Mouse (Mus musculus) embryonic facial prominence, embryonic 10.5 days (tissue): ENCODE measurements at regions not wholly inside any gene's neighbourhood (a gene's known extent, or its start where the extent isn't known, plus 50 kb on each side); places are given as distances from the start of the nearest gene placed in this dataset.
A peak's percentile ranks its signal among the peaks of the same experiment; 100 is the strongest.

Source experiments
- DNase-seq: peaks from one replicate; pipeline ENCODE4 v3.0.0-alpha.2; 2017; ENCODE audit warnings: low spot score
- H3K27ac ChIP-seq: fragments of 300-500 bp; sonication (generic); replicated peaks from 2 replicates; pipeline ENCODE4 v1.5.1; 2016; ENCODE audit warnings: mild to moderate bottlenecking
- H3K27me3 ChIP-seq: fragments of 300-500 bp; sonication (generic); replicated peaks from 2 replicates; pipeline ENCODE4 v1.6.1; 2016; ENCODE audit warnings: low read depth, mild to moderate bottlenecking; ENCODE audit not compliant: poor library complexity, severe bottlenecking
- H3K36me3 ChIP-seq: fragments of 300-500 bp; sonication (generic); replicated peaks from 2 replicates; pipeline ENCODE4 v1.6.1; 2016; ENCODE audit warnings: mild to moderate bottlenecking, moderate library complexity
- H3K4me1 ChIP-seq: fragments of 300-500 bp; sonication (generic); 2 replicates; pipeline ENCODE4 v1.6.1; 2016
- H3K4me3 ChIP-seq: fragments of 300-500 bp; sonication (generic); 2 replicates; pipeline ENCODE4 v1.5.1; 2016; ENCODE audit warnings: mild to moderate bottlenecking, moderate library complexity
- H3K9me3 ChIP-seq: fragments of 300-500 bp; sonication (generic); 2 replicates; pipeline ENCODE4 v1.6.1; 2016; ENCODE audit warnings: mild to moderate bottlenecking
- WGBS: fragments of 180-500 bp; shearing (Covaris S2); methylation state at CpG from one replicate; pipeline ENCODE4 v1.1.7; 2016; 5-methylcytosine and 5-hydroxymethylcytosine counted together

DNA sequence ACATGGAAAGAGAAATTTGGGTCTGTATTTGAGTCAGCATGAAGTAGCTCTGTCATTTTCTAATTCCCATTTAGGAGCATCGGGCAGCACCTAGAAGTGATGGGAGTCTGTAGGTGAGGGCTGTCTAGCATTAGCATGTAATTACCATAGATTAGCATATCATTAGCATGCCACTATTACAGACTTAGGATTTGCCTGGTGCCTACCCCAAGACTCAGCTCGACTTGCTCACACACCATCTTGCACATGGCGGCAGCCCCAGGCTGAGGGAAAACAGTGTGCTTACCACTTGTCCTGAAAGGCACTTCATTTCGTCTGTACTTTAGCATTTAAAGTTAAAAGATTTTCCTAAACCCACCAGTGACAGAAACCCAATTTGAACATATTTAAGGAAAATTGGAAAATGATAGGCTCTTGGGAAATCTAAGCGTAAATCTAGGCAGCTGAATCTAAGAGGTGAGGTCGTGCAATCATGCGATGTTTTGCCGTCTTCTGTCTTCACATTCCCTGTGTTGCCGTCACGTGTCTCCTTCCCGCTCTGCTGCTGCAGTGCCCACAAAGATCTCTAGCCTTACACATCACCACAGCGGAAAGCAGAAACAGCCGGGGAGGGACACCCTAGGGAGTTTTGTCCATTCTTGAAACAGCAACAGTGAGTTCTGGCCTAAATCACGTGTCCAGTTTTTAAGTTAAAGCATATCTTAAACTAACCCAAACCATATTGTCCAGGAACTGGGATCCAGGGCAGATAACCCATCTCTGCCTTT, 101.2 kb upstream of the Tsc22d1 start:
- Histone ChIP-seq H3K36me3 (no peaks in the 10 kb centered on the region), H3K9me3 (no peaks in the 10 kb centered on the region), H3K4me1 (peaks cover 23% of the 10 kb centered on the region), H3K4me3 (no peak overlapping the region), H3K27me3 (no peaks in the 10 kb centered on the region), H3K27ac (no peak overlapping the region)
- 67% methylated on average over 14 of the region's 14 CpGs for WGBS
- peak; percentile 39 for DNase-seq

DNA sequence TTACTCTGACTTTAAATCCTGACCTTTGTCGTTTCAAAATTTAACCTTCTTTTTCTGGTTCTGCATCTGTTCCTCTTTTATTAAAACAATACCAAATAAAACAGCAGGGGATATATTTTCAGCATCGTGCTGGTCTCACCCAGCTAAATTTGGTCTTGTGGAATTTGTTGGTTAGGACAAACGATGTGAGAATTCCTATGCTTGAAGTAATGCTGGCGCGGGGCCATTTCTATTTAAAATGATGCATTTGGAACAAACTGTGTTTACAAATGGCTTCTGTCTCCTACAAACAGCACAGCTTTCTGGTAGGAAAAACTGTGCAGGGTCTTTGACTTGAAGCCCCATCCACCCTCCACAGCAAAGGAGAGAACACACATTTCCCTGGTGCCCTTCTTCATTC, 96.3 kb upstream of the Tsc22d1 start:
- Histone ChIP-seq H3K27ac (no peak overlapping the region), H3K36me3 (no peaks in the 10 kb centered on the region), H3K9me3 (no peaks in the 10 kb centered on the region), H3K4me1 (peaks cover 11% of the 10 kb centered on the region), H3K4me3 (no peak overlapping the region), H3K27me3 (no peaks in the 10 kb centered on the region)
- DNase-seq: no peak
- 86% methylated on average over 5 of the region's 5 CpGs for WGBS

DNA sequence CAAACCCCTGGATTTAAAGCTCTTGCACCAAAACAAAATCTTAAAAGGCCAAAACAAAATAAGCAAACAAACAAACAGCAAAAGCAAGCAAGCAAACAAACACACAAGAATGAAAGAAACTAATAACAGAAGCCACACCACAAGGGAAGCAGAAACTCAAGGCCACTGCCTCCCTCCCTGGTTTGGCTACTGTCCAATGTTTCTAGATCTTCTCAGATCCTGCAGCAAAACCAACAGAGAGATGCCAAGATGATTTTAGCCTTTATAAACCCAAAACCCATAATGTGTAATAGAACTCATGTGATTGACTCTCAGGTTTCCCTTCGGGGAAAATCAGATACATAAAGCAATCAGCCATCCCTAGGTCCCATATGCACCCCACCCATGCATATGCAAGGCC, 90.5 kb upstream of the Tsc22d1 start:
- Histone ChIP-seq H3K27ac (no peak overlapping the region), H3K4me1 (0 out of 2 replicates have a peak, but pooled peaks cover 4% of the 10 kb centered on the region), H3K4me3 (no peak overlapping the region), H3K36me3 (no peaks in the 10 kb centered on the region), H3K27me3 (no peaks in the 10 kb centered on the region), H3K9me3 (no peaks in the 10 kb centered on the region)
- no peak for DNase-seq
- WGBS: 90% methylated on average over 1 of the region's 1 CpGs

DNA sequence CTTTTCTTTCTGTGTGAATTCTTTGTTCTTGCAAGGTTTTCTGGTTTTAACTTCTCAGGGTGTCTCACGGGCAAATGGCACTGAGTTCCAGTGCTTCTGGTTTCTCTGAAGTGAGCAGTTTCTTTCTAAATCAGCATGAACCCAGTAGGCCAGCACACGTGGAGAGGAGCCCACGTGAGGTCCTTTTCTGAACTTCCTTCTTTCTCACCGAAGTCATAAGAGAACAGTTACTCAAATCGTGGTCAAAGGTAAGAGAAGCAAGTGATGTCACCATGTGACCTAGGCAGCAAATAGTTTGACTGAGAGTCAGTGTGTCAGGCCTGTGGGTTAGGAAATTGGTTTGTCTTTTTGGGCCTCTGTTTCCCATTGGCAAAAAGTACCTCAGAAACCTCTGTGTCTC, 84.8 kb upstream of the Tsc22d1 start:
- no peak for DNase-seq
- H3K9me3 ChIP-seq: no peaks in the 10 kb centered on the region
- no peak overlapping the region for H3K27ac ChIP-seq
- 0 out of 2 replicates have a peak, but pooled peaks cover 3% of the 10 kb centered on the region for H3K4me1 ChIP-seq
- 84% methylated on average over 5 of the region's 5 CpGs for WGBS
- H3K27me3 ChIP-seq: no peaks in the 10 kb centered on the region
- H3K4me3 ChIP-seq: no peak overlapping the region
- no peaks in the 10 kb centered on the region for H3K36me3 ChIP-seq

DNA sequence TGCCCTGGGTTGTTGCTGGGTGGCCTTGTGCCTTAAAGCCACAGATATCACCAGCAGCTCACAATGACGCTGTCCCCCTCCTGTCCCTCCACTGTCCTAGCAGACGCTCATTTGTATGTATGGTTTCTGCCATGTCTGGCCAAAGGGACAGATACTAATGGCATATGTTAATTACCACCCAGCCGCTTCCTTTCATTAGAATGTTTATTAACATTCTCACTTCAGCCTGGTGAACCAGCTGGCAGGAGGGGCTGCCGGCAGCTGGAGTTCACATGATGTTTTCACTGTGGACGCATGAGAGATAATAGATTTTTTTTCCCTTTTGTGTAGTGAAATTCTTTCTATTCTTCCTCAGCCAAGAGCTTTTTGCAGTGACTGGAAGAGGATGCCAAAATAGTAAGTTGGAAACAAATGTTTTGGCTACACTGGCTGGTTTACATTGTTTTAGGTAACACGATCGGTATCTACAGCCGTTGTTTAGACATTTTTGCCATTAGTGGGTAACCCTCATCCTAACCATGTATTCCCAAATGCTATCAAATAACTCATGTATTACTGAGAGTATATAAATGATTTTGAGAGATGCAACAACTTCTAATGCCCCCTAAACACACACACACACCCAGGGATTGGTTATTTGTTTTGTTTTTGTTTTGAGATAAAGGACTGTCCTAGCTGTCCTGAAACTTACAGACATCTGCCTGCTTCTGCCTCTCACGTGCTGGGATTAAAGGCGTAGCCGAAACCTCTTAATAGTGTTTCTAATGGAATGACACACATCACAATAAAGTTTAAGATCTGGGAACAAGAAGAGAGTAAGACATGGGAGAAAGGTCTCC, 83.0 kb upstream of the Tsc22d1 start:
- DNase-seq: no peak
- 71% methylated on average over 11 of the region's 11 CpGs for WGBS
- H3K27me3 ChIP-seq: no peaks in the 10 kb centered on the region
- 0 out of 2 replicates have a peak, but pooled peaks cover 3% of the 10 kb centered on the region for H3K4me1 ChIP-seq
- no peaks in the 10 kb centered on the region for H3K36me3 ChIP-seq
- no peak overlapping the region for H3K27ac ChIP-seq
- H3K9me3 ChIP-seq: no peaks in the 10 kb centered on the region
- H3K4me3 ChIP-seq: no peak overlapping the region

DNA sequence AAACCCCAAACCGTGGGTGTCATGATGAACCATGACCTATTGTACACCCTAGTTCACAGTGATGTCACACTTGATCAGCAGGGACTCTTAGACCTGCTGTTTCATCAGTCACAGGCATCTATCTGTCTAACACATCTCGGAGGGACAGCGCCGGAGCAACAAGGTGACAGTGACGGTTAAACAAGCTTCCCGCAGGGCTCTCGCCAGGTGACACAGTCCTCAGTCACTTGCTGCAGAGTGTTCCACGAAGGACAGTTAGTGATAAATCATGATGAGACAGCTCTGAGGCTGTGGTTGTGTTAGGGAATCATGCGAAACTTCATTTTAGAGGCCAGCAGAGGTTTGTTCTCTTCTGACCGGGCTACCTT, 82.4 kb upstream of the Tsc22d1 start:
- 82% methylated on average over 10 of the region's 10 CpGs for WGBS
- Histone ChIP-seq H3K4me1 (0 out of 2 replicates have a peak, but pooled peaks cover 3% of the 10 kb centered on the region), H3K27ac (no peak overlapping the region), H3K27me3 (no peaks in the 10 kb centered on the region), H3K4me3 (no peak overlapping the region), H3K36me3 (no peaks in the 10 kb centered on the region), H3K9me3 (no peaks in the 10 kb centered on the region)
- no peak for DNase-seq

DNA sequence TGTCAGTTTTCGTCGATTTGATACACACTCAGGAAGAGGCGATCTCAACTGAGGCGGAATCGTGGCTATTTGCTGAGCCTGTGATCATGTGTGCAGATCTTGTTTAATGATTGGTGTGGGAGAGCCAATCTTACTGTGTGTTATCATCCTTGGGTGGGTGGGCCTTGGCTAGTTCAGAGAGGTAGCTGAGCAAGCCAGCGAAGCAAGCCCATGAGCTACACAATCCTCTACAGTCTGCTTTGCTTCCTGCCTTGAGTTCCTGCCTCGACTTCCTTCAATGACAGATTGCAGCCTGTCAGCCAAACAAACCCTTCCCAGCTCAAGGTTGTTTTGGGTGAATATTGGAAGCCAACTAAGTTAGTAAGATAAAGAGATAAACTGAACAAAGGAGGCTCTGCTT, 74.0 kb upstream of the Tsc22d1 start:
- no peak overlapping the region for H3K4me3 ChIP-seq
- peaks cover 7% of the 10 kb centered on the region; the same call in 1 of the 2 replicates for H3K4me1 ChIP-seq
- no peaks in the 10 kb centered on the region for H3K27me3 ChIP-seq
- H3K9me3 ChIP-seq: no peaks in the 10 kb centered on the region
- WGBS: 90% methylated on average over 7 of the region's 7 CpGs
- H3K36me3 ChIP-seq: no peaks in the 10 kb centered on the region
- H3K27ac ChIP-seq: no peak overlapping the region
- DNase-seq: no peak

DNA sequence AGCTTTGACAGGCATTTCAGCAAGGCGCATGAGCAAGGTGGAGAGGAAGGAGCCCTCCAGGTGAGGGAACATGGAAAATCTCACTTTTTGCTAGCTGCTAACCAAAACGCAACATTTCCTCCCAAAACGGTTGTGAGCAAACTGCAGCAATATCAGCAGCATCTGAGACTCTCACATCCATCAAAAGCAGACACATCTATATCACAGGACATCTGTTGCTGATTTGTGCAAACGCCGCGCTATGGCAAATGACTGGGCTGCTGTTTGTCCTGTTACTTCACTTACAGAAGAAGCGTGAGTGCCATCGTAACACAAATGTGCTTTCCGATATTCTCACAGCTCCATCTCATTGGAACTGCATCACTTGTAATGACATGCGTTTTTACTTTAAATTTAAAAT, 73.5 kb upstream of the Tsc22d1 start:
- Histone ChIP-seq H3K9me3 (no peaks in the 10 kb centered on the region), H3K4me3 (no peak overlapping the region), H3K4me1 (peaks cover 7% of the 10 kb centered on the region; the same call in 1 of the 2 replicates), H3K27ac (no peak overlapping the region), H3K36me3 (no peaks in the 10 kb centered on the region), H3K27me3 (no peaks in the 10 kb centered on the region)
- 74% methylated on average over 10 of the region's 10 CpGs for WGBS
- no peak for DNase-seq

DNA sequence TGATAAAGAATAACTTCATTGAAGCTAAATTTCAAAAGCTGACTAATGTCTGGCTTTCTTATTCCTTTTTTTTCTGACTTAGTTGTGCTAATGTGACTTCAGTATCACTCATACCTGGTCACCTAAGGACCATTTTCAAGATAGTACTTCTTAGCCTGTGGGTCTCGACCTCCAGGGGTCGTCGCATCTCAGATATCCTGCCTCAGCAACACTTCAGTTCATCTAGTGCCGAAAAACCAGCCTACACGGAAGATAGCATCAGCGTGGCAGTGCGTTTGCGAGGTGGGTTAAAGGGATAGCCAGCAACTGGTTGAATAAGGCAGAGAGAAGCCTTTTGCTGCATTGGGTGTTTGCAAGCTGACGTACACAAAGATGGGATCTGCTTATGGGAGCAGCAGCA, 62.9 kb upstream of the Tsc22d1 start:
- DNase-seq: no peak
- H3K9me3 ChIP-seq: no peaks in the 10 kb centered on the region
- 59% methylated on average over 9 of the region's 9 CpGs for WGBS

DNA sequence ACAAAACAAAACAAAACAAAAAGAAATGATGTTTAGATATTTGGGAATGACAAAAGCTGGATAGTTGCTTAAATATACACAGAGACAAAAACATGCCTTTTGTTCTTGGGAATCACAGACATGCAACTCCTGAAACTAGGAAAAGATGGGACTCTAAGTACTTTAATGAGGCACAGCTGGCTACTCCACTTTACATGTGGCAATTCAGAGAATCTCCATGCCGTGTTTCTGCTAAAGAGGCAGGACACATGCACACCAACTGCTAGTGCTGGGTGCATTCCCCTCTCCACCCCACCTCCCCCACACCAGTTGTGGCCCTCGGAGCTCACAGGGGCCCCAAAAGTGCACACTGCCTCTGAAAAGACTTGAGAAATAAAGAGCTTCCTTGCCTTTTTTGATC, 58.6 kb upstream of the Tsc22d1 start:
- no peaks in the 10 kb centered on the region for H3K36me3 ChIP-seq
- H3K9me3 ChIP-seq: peaks cover 6% of the 10 kb centered on the region
- WGBS: 48% methylated on average over 2 of the region's 2 CpGs
- peak overlapping the region; percentile 59; the same call in 1 of the 2 replicates for H3K27ac ChIP-seq
- peaks cover 5% of the 10 kb centered on the region for H3K4me1 ChIP-seq
- H3K27me3 ChIP-seq: no peaks in the 10 kb centered on the region
- H3K4me3 ChIP-seq: no peak overlapping the region
- no peak for DNase-seq

More for the DNA sequence above, 62.9 kb upstream of the Tsc22d1 start:
- Histone ChIP-seq H3K27ac (no peak overlapping the region), H3K27me3 (no peaks in the 10 kb centered on the region), H3K36me3 (no peaks in the 10 kb centered on the region), H3K4me1 (peaks cover 5% of the 10 kb centered on the region), H3K4me3 (no peak overlapping the region)

DNA sequence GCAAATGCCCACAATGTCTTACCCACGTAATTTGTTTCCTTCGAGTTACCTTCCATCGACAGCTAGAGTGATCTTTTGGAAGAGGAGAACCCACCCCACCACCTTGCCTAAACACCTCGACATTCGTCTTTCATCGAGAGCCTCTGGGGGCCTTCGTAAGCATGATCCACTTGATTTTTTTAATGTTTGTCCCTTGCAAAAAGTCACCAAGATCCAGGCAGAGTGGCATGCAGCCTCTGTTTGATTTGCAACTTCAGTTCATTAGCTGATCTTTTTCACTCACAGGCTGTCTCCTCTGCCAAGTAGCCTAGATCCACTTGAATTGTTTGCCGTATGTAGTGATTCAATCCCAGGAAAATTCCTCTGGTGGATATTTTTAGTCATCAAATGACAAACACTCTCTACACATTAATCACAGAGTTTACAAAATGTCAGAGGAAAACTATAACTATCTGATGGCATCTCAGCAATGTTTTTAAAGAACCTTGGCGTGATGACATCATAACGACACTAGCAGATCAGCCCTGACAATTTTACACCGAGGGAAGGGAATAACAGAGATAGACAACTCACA, 54.8 kb upstream of the Tsc22d1 start:
- Histone ChIP-seq H3K36me3 (no peaks in the 10 kb centered on the region), H3K27ac (no peak overlapping the region), H3K9me3 (peaks cover 6% of the 10 kb centered on the region), H3K4me1 (peaks cover 12% of the 10 kb centered on the region), H3K27me3 (no peaks in the 10 kb centered on the region), H3K4me3 (no peak overlapping the region)
- no peak for DNase-seq
- 91% methylated on average over 11 of the region's 11 CpGs for WGBS

DNA sequence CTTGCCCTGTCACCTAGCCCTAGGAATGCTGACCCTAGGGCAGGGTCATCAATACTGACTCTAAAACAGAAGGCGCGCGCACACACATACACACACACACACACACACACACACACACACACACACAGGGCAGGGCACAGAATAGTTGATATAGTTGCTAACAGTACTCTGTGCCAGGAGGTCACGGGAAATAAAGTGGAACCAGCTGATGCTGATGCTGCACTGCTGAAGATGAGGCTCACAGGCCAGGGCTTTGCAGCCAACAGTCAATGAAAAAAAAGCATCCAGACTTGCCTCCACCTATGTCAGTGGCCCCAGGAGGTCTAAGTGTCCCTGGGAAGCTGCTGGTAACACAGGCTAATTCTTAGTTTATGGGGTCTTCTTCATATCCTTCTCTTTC, 50.7 kb upstream of the Tsc22d1 start:
- H3K4me3 ChIP-seq: no peak overlapping the region
- no peaks in the 10 kb centered on the region for H3K27me3 ChIP-seq
- peaks cover 16% of the 10 kb centered on the region for H3K4me1 ChIP-seq
- H3K9me3 ChIP-seq: peaks cover 3% of the 10 kb centered on the region
- 66% methylated on average over 4 of the region's 4 CpGs for WGBS
- peak; percentile 51 for DNase-seq
- no peak overlapping the region for H3K27ac ChIP-seq
- H3K36me3 ChIP-seq: no peaks in the 10 kb centered on the region
